Mouse (Mus musculus): ENCODE results near the gene Pld1. TPM values are rescaled to one million over a fixed set of nuclear protein-coding genes. Genes with fewer than 3 reads are reported as not detected.

Pld1 gene
- polyA plus RNA-seq, 1 experiment from 2014 or later: 3.1 TPM

- no peak overlapping the region for H3K27ac ChIP-seq
- 70% methylated on average over 5 of the region's 5 CpGs for WGBS
Measured at GRCm38 (mm10) chr3:27949175-27949872, 10.8 kb downstream of the Pld1 start.

GRCm38 (mm10) chr3:27949873-27950250 lies 11.4 kb downstream of the Pld1 start:
- Histone ChIP-seq H3K4me3 (no peak overlapping the region), H3K36me3 (no peaks in the 10 kb centered on the region), H3K27me3 (no peaks in the 10 kb centered on the region), H3K27ac (no peak overlapping the region), H3K9ac (no peak overlapping the region), H3K4me1 (0 out of 2 replicates have a peak, but pooled peaks cover 11% of the 10 kb centered on the region), H3K4me2 (replicated peaks) (no peak overlapping the region), H3K9me3 (no peaks in the 10 kb centered on the region)
- 88% methylated on average over 6 of the region's 6 CpGs for WGBS
- ATAC-seq (ENCODE audit: insufficient number of reproducible peaks, insufficient read depth, low FRiP score, low TSS enrichment): no peak

More at GRCm38 (mm10) chr3:27949175-27949872, 10.8 kb downstream of the Pld1 start:
- H3K4me1 ChIP-seq: 0 out of 2 replicates have a peak, but pooled peaks cover 11% of the 10 kb centered on the region
- no peaks in the 10 kb centered on the region for H3K36me3 ChIP-seq
- ATAC-seq (ENCODE audit: insufficient number of reproducible peaks, insufficient read depth, low FRiP score, low TSS enrichment): 0 out of 2 replicates have a peak, but pooled peaks have one; percentile 60
- no peak overlapping the region for H3K4me3 ChIP-seq
- H3K27me3 ChIP-seq: no peaks in the 10 kb centered on the region
- no peak overlapping the region for H3K4me2 ChIP-seq (replicated peaks)
- no peak overlapping the region for H3K9ac ChIP-seq
- no peaks in the 10 kb centered on the region for H3K9me3 ChIP-seq

- no peak for ATAC-seq (ENCODE audit: insufficient number of reproducible peaks, insufficient read depth, low FRiP score, low TSS enrichment)
- Histone ChIP-seq H3K27me3 (no peaks in the 10 kb centered on the region), H3K9ac (no peak overlapping the region), H3K4me2 (replicated peaks) (no peak overlapping the region), H3K9me3 (no peaks in the 10 kb centered on the region), H3K4me3 (no peak overlapping the region), H3K27ac (no peak overlapping the region), H3K36me3 (no peaks in the 10 kb centered on the region), H3K4me1 (0 out of 2 replicates have a peak, but pooled peaks cover 11% of the 10 kb centered on the region)
- 91% methylated on average over 2 of the region's 2 CpGs for WGBS
Measured at GRCm38 (mm10) chr3:27950726-27951125, 12.2 kb downstream of the Pld1 start.

- Histone ChIP-seq H3K4me2 (replicated peaks) (no peak overlapping the region), H3K36me3 (no peaks in the 10 kb centered on the region), H3K4me1 (0 out of 2 replicates have a peak, but pooled peaks cover 11% of the 10 kb centered on the region), H3K9ac (no peak overlapping the region), H3K27me3 (no peaks in the 10 kb centered on the region), H3K4me3 (no peak overlapping the region), H3K9me3 (no peaks in the 10 kb centered on the region), H3K27ac (no peak overlapping the region)
- 87% methylated on average over 4 of the region's 4 CpGs for WGBS
- ATAC-seq (ENCODE audit: insufficient number of reproducible peaks, insufficient read depth, low FRiP score, low TSS enrichment): no peak
Measured at GRCm38 (mm10) chr3:27951721-27952120, 13.2 kb downstream of the Pld1 start.

GRCm38 (mm10) chr3:27956006-27956405 lies 17.5 kb downstream of the Pld1 start:
- Histone ChIP-seq H3K9ac (no peak overlapping the region), H3K4me3 (no peak overlapping the region), H3K9me3 (no peaks in the 10 kb centered on the region), H3K36me3 (no peaks in the 10 kb centered on the region), H3K27ac (no peak overlapping the region), H3K4me1 (no peaks in the 10 kb centered on the region), H3K4me2 (replicated peaks) (no peak overlapping the region), H3K27me3 (no peaks in the 10 kb centered on the region)
- 96% methylated on average over 1 of the region's 1 CpGs for WGBS
- no peak for ATAC-seq (ENCODE audit: insufficient number of reproducible peaks, insufficient read depth, low FRiP score, low TSS enrichment)

GRCm38 (mm10) chr3:27959221-27959620 lies 20.7 kb downstream of the Pld1 start:
- Histone ChIP-seq H3K4me1 (no peaks in the 10 kb centered on the region), H3K9ac (no peak overlapping the region), H3K4me3 (no peak overlapping the region), H3K27ac (no peak overlapping the region), H3K9me3 (no peaks in the 10 kb centered on the region), H3K36me3 (no peaks in the 10 kb centered on the region), H3K4me2 (replicated peaks) (no peak overlapping the region), H3K27me3 (no peaks in the 10 kb centered on the region)
- no peak for ATAC-seq (ENCODE audit: insufficient number of reproducible peaks, insufficient read depth, low FRiP score, low TSS enrichment)
- WGBS: 85% methylated on average over 6 of the region's 6 CpGs

GRCm38 (mm10) chr3:27961162-27961561 lies 22.7 kb downstream of the Pld1 start:
- no peak for ATAC-seq (ENCODE audit: insufficient number of reproducible peaks, insufficient read depth, low FRiP score, low TSS enrichment)
- H3K9me3 ChIP-seq: no peaks in the 10 kb centered on the region
- 85% methylated on average over 3 of the region's 3 CpGs for WGBS
- H3K27ac ChIP-seq: no peak overlapping the region
- H3K36me3 ChIP-seq: no peaks in the 10 kb centered on the region
- no peak overlapping the region for H3K4me2 ChIP-seq (replicated peaks)
- H3K4me3 ChIP-seq: no peak overlapping the region
- H3K27me3 ChIP-seq: no peaks in the 10 kb centered on the region
- no peak overlapping the region for H3K9ac ChIP-seq
- no peaks in the 10 kb centered on the region for H3K4me1 ChIP-seq

GRCm38 (mm10) chr3:27963795-27964201 lies 25.3 kb downstream of the Pld1 start:
- H3K4me2 ChIP-seq (replicated peaks): no peak overlapping the region
- ATAC-seq (ENCODE audit: insufficient number of reproducible peaks, insufficient read depth, low FRiP score, low TSS enrichment): no peak
- no peaks in the 10 kb centered on the region for H3K27me3 ChIP-seq
- H3K27ac ChIP-seq: no peak overlapping the region
- H3K9ac ChIP-seq: no peak overlapping the region
- no peaks in the 10 kb centered on the region for H3K4me1 ChIP-seq
- WGBS: 30% methylated on average over 6 of the region's 6 CpGs
- no peaks in the 10 kb centered on the region for H3K9me3 ChIP-seq
- H3K36me3 ChIP-seq: no peaks in the 10 kb centered on the region
- H3K4me3 ChIP-seq: no peak overlapping the region

GRCm38 (mm10) chr3:27968671-27969070 lies 30.2 kb downstream of the Pld1 start:
- Histone ChIP-seq H3K27me3 (no peaks in the 10 kb centered on the region), H3K27ac (no peak overlapping the region), H3K9me3 (no peaks in the 10 kb centered on the region), H3K4me1 (no peaks in the 10 kb centered on the region), H3K4me3 (no peak overlapping the region), H3K4me2 (replicated peaks) (no peak overlapping the region), H3K36me3 (no peaks in the 10 kb centered on the region), H3K9ac (no peak overlapping the region)
- no peak for ATAC-seq (ENCODE audit: insufficient number of reproducible peaks, insufficient read depth, low FRiP score, low TSS enrichment)
- 79% methylated on average over 8 of the region's 8 CpGs for WGBS

- H3K4me3 ChIP-seq: no peak overlapping the region
- no peaks in the 10 kb centered on the region for H3K9me3 ChIP-seq
- H3K27ac ChIP-seq: no peak overlapping the region
- H3K4me1 ChIP-seq: 0 out of 2 replicates have a peak, but pooled peaks cover 3% of the 10 kb centered on the region
- H3K27me3 ChIP-seq: no peaks in the 10 kb centered on the region
- no peak overlapping the region for H3K4me2 ChIP-seq (replicated peaks)
- WGBS: 83% methylated on average over 7 of the region's 7 CpGs
- no peaks in the 10 kb centered on the region for H3K36me3 ChIP-seq
- H3K9ac ChIP-seq: no peak overlapping the region
- no peak for ATAC-seq (ENCODE audit: insufficient number of reproducible peaks, insufficient read depth, low FRiP score, low TSS enrichment)
Measured at GRCm38 (mm10) chr3:27973936-27974335, 35.4 kb downstream of the Pld1 start.

- Histone ChIP-seq H3K27me3 (no peaks in the 10 kb centered on the region), H3K36me3 (no peaks in the 10 kb centered on the region), H3K4me1 (0 out of 2 replicates have a peak, but pooled peaks cover 3% of the 10 kb centered on the region), H3K4me3 (no peak overlapping the region), H3K9me3 (no peaks in the 10 kb centered on the region), H3K27ac (no peak overlapping the region), H3K4me2 (replicated peaks) (no peak overlapping the region), H3K9ac (no peak overlapping the region)
- 88% methylated on average over 3 of the region's 3 CpGs for WGBS
- no peak for ATAC-seq (ENCODE audit: insufficient number of reproducible peaks, insufficient read depth, low FRiP score, low TSS enrichment)
Measured at GRCm38 (mm10) chr3:27974981-27975380, 36.5 kb downstream of the Pld1 start.

- Histone ChIP-seq H3K4me3 (no peak overlapping the region), H3K9ac (no peak overlapping the region), H3K9me3 (no peaks in the 10 kb centered on the region), H3K4me2 (replicated peaks) (no peak overlapping the region), H3K27ac (no peak overlapping the region), H3K36me3 (no peaks in the 10 kb centered on the region), H3K4me1 (0 out of 2 replicates have a peak, but pooled peaks cover 3% of the 10 kb centered on the region), H3K27me3 (no peaks in the 10 kb centered on the region)
- WGBS: 67% methylated on average over 10 of the region's 10 CpGs
- ATAC-seq (ENCODE audit: insufficient number of reproducible peaks, insufficient read depth, low FRiP score, low TSS enrichment): no peak
Measured at GRCm38 (mm10) chr3:27976931-27977544, 38.5 kb downstream of the Pld1 start.
